Mouse (Mus musculus) left cerebral cortex, adult 8-10 months (tissue): Measurements from ENCODE around the gene Nr1d2. TPM values are rescaled to one million over a fixed set of nuclear protein-coding genes. Genes with fewer than 3 reads are reported as not detected.
"Not testable (repeated sequence)": the region's sequence is repeated elsewhere in the genome, so short reads cannot be mapped to it uniquely, and the experiment has no call there.

Experiments
- DNase-seq, 2 experiments: peaks; one replicate each; pipeline ENCODE4 v3.0.0; 2022; ENCODE audit warnings: low spot score in 2 of 2
- total RNA-seq, 4 experiments: library from RNA; stranded (reverse); gene quantifications; 2 replicates each; pipeline ENCODE4 v1.2.4; 2022

Nr1d2 gene
- 100 to 1,000 TPM in 2 of 4 experiments, 10 to 100 TPM in 2; 95.3 to 114 (median 105) TPM for total RNA-seq

DNA sequence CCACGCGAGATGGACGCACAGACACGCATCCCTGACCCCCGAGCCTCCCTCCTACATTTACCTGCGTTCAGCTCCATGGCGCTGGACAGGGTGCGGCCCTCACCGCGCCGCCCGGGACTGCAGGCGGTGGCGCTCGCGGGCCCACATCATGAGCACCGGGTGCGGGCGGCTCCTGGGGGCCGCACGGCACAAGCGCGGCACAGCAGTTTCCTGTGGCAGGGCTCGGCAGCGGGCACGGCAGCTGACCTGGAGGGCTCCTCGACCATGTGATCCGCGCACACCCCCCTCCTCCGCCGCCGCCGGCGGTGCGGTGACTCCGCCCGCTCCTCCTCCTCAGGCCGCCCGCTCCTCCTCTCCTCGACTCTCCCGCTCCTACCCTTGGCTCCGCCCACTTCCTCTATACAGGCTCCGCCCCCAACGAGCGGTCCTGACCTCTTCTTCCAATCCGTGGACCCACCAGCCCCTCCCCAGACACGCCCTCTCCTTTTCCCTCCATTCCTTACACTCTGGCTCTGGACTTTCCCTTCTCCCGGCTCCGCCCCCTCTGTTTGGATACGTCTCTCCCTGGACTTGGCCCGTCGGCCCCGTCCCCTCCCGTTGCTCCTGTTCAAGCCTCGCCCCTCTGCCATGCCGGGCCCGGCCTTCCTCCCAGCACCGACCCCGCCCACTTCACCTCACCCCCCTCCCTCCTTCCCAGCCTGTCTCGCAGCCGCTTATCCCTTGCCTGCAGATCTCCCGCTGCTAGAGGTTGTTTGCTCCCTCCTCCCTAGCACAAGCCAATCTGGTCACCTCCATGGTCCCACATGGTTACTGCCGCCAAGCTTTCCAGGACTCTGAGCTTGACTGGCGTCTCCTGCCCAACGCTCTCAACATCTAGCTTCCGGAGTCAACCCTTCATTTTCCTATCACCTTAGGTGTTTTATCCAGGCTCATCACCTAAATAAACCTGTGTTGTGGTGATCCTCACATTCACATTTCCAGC lies at the start of gene Nr1d2:
TSS of gene Nr1d2 (minus strand) at position 378 of the 982 bp plus-strand sequence.
- peak; percentile 94 to 99 for DNase-seq

DNA sequence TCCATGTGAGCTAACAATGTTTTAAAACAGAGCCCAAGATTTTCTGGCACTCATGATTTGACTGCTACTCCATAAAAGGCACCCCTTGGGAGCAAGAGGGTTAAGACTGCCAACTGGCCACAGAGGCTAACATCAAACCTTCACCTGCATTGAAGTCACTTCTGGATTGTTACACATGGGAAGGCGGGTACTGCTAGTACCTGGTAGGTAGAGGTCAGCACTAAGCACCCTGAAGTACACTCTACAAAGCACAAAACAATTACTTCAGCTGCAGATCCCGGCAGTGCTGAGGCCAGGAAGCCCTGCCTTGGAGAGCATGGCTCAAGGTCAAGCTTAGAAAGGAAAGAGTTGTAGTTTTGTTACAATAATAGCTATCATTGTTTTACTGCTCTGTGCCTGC lies 48.5 kb upstream of the Nr1d2 start:
- no peak for DNase-seq

DNA sequence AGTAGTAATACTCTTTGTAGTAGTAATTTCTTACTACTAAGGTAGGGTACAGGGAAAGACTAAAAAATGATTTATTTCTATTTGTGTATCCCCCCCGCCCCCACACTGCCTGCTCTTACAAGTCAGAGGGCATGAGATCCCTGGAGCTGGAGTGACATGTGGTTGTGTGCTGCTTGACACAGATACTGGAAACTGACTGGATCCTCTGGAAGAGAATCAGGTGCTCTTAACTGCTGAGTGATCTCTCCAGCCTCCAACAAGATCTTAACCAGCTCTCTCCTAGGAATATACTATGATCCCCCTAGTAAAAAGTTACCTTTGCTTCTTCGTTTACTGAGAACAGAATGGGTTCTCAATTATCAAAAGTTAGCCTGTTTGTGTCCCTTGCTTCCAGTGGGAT lies 47.5 kb upstream of the Nr1d2 start:
- no peak for DNase-seq

DNA sequence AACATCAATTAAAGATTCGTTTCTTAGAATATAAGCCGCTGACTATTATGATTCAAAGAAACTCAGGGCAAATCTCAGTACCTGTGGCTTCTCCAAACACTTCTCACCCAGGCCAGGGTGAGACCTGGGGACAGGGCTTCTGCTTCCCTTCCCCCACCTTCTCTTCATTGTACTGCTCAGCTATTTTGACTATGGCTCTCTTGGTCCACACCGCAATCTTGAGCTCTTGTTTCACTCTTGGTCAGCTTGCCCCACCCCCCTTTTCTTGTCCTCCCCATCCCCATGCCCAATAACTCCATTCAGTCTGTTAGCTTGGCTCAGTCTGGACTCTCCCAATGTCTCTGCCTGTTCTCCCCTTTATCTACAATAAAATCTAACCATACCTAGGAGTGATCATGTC lies 46.5 kb upstream of the Nr1d2 start:
- no peak for DNase-seq

DNA sequence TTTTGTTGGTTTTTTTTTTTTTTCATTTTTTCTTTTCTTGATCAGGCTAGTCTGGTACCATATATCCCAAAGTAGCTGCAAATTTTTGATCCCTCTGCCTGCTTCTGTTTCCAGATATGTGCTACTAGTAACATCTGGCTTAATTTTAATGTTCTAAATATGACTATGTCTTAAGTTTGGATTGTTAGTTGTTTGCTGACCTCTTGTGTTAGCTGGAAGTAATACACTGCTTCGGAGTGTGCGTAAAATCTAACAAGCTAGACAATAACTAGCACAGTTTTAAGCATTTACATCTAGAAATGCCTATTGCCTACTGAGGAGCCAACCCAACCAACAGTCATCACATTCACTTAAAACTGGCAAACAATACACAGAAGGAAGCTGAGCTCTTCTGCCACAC lies 45.7 kb upstream of the Nr1d2 start:
- no peak for DNase-seq

DNA sequence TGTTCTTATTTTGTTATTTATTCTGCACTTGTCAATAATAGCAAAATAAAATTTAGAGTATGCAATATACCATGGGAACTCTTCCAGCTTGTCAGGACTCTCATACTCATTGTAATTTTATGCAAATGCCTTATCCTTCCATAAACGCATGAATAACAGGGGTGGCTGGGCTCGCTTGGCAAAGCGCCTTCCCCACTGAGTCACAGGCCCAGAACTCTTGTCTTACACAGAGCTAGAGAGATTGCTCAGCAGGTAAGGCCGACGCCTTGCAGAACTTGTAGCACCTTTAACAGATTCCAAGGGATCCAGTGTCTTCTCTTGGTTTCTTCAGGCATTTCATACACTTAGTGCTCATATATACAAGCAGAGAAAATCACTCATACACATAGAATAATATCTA lies 41.4 kb upstream of the Nr1d2 start:
- no peak for DNase-seq

DNA sequence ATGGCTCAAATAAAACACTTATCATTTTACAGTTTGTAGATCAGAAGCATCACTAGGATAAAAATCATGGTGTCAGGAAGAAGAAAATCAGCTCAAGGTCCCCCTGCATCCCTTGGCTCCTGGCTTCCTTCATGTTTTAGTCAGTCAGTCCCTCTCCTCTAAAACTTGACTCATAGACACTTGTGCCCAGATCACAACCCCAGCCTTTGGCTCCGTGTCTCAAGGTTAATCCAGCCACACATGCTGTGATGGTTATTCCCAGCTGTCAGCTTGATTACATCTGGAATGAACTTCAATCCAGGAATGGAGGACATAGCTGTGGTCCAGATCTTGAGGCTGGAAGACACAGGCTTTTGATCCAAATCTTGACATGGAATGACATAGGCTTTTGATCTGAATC lies 35.6 kb upstream of the Nr1d2 start:
- DNase-seq, result no peak

DNA sequence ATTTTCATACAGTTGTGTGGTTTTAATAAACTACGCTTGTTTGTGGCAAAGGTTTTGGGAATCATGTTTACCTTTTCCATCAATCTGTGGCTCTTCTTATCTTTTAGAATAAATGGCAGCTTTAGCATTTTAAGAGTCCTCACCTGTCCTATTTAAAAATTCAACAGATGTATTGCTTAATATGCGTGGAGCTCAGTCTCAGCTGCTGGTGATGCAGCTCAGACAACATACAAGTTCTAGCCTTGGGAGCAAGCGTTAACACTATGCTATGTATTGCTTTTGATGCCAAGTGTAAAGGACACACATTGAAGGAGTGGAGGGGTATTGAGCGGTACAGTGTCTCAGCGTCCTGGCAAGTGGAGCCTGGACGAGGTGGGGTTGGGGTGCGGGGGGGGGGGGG lies 32.7 kb upstream of the Nr1d2 start:
- no peak for DNase-seq

DNA sequence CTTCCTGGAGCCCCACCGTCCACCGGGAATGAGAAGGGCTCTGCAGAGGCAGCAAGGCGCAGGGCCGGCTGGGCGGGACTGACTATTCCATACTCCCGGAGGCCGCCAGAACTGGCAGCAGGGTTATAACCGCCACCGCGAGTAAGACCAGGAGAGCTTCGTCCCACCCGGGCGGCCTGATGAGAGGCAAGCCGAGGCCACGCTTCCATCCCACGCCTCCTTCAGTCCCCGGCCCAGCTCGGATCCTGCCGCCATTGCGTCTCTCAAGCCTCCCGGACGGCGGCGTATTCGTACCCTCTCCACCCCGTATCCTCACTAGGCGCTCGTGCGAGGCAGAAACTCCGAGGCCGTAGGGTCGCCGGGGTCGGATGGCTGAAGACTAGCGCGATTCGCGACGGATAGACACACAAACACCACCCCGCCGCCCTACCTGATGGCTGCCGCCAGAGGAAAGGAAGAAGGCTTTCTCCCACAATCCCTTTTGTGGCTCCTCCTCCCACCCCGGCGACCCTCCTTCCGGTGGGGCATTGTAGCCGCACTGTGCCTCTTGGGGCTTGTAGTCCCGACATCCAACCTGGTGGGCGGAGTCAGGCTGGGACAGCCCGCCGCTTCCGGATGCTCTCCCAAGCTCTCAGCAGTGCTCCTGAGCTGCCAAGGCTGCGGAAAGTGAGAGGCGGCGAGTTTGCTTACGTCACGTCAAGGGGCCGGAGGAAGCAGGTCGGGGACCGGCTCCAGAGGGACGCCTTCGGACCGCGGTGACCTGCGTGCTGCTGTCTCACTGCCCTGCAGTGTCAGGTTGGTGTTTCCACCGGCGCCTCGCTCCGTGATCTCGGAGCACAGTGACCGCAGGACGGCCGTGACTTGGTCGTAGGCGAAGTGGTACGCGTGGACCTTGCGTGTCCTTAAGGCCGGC lies 31.9 kb upstream of the Nr1d2 start, which contains the start of the genes Nkiras1 and Rpl15:
TSS of gene Nkiras1 (plus strand) at position 608 of the 913 bp plus-strand sequence.
TSS of gene Rpl15 (minus strand) at position 863 of the 913 bp plus-strand sequence.
- DNase-seq, result peak; percentile 92 to 99

DNA sequence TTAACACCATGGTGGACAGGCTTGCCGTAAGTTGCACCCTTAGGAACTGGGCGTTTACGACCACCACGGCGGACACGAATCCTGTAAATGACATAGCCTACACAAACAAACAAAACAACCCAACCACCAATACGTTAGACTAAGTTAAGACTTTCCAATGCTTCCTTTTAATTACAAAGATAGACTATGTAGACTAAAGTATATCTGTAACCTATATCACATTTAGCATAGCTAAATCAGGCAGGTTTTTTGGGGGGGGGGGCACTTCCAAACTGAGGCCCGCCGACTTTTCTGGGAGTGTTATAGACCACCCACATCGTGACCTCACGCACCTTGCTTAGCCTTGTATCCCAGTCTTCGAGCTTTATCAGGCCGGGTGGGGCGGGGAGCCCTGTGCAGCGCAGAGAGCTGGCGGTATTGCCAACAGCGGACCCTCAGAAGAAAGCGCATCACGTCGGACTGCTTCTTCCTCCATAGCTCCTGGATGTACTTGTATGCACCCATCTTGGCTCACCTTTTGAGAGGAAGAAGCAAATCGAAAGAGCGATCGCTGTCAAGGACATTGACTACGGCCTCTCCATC lies 31.1 kb upstream of the Nr1d2 start:
- DNase-seq, result not testable (repeated sequence)

DNA sequence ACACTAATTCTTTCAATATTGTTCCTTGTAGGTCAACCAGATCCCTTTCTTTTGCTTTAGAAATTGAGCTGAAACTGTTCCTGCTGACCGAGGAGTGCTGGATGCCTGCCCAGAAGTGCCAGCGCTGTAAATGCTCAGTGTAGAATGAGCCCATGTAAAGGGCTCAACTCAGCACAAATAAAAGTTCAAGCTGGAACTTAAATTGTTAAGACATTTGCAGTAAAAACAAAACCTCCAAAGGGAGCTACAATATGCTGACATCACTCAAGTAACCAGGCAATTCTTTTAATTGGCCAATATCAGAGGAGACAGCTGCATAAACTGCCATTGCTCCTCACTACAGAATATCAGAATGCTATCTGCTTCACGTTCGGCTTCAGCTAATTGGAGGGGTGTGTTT lies 24.5 kb upstream of the Nr1d2 start:
- no peak for DNase-seq

DNA sequence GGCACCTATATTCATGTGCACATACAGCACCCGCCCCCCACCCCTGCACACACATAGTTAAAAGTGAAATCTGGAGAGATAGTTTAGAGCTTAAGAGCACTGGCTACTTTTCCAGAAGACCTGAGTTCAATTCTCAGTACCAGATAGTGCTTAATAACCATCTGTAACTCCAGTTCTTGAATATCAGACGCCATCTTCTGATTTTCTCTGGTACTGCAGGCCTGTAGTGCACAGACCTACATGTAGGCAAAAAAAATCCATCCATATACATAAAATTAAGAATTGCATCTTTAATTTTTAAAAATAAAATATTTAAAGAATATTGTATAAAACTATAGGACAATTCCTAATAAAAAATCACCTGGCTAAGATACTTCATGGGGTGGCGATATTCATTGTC lies 22.3 kb upstream of the Nr1d2 start:
- no peak for DNase-seq

DNA sequence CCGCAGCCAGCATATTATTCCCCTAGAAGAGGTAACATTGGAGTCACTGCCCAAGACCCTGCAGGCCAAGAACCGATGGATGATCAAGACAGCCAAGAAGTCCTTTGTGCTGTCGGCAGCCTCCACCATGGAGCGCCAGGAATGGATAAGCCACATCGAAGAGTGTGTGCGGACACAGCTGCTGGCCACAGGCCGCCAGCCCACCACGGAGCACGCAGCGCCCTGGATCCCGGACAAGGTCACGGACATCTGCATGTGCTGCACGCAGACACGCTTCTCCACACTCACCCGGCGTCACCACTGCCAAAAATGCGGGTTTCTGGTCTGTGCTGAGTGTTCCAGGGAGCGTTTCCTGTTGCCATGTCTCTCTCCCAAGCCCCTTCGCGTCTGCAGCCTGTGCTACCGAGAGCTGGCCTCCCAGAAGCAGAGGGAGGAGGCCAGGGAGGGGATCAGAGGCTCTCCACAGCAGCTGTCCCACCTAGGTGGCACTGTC lies 3.8 kb upstream of the Nr1d2 start:
- DNase-seq, result no peak

DNA sequence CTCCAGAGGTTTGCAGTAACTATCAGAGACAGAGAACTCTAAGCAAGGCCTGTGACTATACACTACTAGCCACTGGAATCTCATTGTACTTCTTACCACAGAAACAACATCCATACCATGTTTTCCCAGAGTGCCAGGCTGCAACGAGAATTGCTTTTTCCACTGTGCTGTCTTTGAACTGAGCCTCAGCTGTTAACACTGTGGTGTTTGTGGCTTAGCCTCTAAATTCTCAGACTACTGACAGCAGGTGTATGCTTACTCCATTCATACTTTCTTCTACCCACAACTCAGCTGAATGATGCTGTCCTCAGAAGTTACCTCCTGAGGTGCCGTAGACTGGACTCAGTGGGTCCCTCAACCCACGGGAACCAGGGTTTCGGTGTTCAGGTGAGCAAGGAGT lies 2.9 kb upstream of the Nr1d2 start:
- DNase-seq, result no peak

DNA sequence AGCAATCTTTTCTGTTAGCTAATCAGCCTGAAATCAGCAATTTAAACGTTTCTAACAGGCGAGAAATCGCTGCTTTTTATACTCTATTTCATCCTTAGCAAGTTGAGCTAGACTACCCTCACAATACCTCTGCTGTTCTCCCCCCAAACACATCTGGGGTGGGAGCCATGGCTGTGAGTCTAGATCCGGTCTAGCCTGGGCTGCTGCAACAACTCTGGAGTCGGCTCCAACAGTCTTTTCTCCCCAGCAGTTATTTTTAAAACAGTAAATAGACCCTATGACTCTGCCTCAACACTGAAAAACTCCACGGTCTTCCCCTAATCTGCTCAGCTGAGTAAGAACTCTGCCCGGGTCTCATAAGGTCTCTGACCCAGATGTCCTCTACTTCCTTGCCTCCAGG lies 1.2 kb upstream of the Nr1d2 start:
- no peak for DNase-seq

DNA sequence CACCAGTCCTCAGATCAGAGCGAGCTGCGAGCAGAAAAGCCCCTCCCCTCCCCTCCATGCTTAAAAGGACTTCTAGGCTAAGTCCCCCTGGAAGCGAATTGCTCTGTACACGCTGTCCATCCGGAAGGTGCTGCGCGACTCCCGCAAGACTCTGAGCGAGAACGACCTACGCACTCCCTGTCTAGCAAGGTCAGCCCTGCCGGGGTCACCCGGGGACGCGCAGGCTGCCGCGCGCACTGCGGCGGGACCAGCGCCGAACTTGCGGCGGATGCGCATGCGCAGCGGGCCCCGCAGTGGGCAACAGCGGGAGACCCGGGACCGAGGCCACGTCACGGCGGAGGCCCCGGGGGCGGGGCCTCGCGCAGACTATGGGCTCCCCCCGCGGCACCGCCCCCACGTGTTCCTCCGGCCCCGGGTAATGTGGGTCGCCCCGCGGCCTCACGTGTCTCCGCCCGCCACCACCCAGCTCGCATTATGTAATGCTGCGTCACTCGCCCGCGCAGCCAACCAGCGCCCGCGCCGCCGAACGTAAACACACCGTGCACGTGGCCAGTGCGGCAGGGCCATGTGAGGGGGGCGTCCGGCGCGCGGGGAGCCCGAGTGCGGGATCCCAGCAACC lies 687 bp downstream of the Nr1d2 start:
- peak; percentile 97 to 98 for DNase-seq

DNA sequence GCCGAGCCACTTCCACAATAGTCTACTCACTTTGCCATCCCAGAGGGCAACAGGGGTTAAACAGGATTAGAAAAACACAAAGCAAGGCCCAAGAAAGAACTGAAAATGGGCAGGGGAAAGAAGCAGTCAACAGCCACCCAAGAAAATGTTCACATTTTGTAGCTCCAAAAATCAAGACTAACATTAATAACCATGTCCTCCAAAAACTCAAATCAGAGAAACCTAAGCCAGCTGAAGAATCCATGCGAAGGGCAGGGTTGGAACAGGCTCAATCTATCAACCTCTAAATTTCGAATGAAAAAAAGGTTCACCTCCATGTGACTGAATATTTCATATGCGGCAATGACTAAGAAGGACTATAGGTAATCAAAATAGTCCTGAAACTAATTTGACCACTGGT lies 1.5 kb downstream of the Nr1d2 start:
- no peak for DNase-seq

DNA sequence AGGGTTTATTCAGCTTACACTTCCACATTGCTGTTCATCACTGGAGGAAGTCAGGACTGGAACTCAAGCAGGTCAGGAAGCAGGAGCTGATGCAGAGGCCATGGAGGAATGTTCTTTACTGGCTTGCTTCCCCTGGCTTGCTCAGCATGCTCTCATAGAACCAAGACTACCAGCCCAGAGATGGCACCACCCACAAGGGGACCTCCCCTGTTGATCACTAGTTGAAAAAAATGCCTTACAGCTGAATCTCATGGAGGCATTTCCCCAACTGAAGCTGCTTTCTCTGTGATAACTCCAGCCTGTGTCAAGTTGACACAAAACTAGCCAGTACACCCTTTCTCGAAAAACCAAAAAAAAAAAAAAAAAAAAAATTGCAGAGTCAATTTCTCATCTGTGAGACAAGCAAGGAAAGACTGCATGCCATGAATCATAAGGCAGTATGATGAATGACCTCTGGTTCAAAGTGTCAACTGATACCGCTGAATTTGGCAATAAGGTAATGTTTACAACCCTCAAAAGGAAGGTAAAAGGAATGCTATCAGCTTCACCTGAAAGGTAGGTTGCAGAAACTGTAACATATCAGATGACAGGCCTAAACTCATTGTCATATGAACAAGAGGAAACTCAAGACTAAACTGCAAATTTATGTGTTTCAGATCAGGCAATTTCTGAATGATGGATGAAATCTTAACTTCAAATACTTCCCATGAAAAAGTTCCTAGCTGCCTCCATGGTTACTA lies 2.3 kb downstream of the Nr1d2 start:
- DNase-seq, result not testable (repeated sequence)

DNA sequence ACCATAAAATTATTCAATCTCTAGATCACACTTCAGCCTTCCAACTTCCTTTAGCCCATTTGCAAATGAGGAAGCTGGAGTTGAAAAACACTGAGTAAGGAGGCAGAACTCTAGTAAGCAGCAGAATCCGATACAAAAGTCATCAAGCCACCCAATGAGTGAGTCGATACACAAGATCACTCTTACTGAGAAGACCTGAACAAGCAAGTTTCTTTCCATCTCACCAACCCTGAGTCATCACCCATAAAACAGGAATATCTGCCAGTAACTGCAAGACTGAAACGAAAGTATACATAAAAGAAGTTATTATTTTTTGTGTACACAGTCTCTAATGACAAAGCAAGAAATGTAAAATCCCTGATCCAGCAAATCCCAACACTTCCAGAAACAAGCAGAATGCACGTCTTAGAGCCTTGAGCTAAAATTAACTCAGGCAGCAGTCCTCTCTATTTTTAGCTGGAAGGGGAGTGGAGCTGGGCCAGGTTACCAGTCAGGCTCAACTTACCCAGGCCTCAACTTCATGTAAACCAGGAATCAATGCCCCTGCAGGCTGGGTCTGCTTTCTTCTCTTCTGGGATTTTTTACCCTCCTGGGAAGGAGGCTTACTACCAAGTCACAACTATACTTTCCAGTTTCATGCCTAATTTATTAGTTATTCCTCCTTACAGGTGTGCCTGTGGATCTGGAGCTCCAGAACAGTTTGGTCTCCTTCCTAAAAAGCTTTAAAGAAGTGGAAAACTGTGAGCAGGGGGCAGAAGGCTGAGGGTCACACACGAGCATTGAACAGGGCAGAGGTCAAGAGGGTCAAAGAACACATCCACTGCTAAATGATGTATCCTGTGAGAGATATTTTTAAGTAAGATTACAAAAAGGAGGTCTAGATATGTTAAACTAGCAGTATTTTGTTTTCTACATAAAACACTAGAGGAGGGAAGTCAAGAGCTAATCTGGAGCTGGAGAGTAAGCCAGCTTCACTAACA lies 4.7 kb downstream of the Nr1d2 start:
- DNase-seq, result no peak
